In the genomic region with DNA sequence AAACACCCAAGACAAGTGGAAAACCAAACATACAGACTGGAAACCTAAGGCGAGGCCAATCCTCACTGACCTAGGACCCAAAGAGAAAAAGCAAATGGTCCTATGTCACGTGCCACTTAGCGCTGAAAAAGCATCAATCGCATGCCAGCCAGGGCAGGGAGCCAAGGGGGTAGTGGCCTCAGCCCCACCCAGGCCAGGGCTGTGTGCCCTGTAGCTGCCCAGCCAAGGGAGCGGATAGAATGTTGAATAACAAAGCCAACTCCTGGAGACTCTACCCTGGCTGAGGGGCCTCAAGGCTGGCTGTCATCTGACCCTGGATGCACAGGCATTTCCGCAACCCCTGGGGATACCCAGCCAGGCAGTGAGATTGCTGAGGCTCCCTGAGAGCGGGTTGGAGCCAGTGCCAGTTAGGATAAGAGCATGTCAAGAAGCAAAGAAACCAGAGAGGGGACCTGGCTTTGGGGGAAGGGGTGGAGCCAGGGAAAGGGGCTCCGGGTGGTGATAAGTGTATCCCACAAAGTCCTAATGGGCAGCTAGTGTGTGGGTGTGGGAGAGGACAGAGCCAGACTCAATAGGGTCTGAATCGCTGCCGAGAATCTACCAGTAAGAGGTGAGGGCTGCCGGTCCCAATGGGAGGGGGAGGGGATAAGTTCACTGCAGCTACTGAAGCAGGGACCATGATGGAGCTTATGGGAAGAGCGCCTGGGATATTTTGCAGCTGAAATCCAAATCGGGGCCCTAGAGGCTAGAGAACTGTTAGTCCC, we compare ENCODE assay signal across 8 mouse cellular contexts. TPM values are rescaled to one million over a fixed set of nuclear protein-coding genes. Genes with fewer than 3 reads are reported as not detected.
A peak's percentile ranks its signal among the peaks of the same experiment; 100 is the strongest.
DNase-seq lines count a peak whose midpoint lies in the region; ATAC-seq and TF ChIP-seq lines count a peak whose summit lies in the region.

No protein-coding gene starts in this region.

- no peak for TF ChIP-seq POLR2A in bone marrow macrophage, adult 2 months (IDR thresholded peaks at IDR 0.05; ENCODE audit: borderline replicate concordance, low read depth, low read length)

- ATAC-seq in forebrain, embryonic 12.5 days (ENCODE audit: low FRiP score), result no peak

- H3K36me3 ChIP-seq in forebrain, embryonic 12.5 days (replicated peaks), result 0 out of 2 replicates have a peak, but pooled peaks cover 6% of the 10 kb centered on the region

- peak overlapping the region; percentile 79 for H3K4me3 ChIP-seq in bone marrow macrophage, adult 2 months (ENCODE audit: insufficient read depth, low read length)
- H3K4me3 ChIP-seq in forebrain, embryonic 12.5 days (replicated peaks), result peak overlapping the region; percentile 84

- H3K27me3 ChIP-seq in forebrain, embryonic 12.5 days, result peaks cover 15% of the 10 kb centered on the region

- H3K4me1 ChIP-seq in bone marrow macrophage, adult 2 months (ENCODE audit: control insufficient read depth, insufficient read depth, low read length), result peaks cover 33% of the 10 kb centered on the region
- H3K4me1 ChIP-seq in forebrain, embryonic 12.5 days, result peaks cover 28% of the 10 kb centered on the region

- peak overlapping the region; percentile 83 for H3K9ac ChIP-seq in forebrain, embryonic 12.5 days

- peak overlapping the region; percentile 91 for H3K4me2 ChIP-seq in forebrain, embryonic 12.5 days

- H3K27ac ChIP-seq in bone marrow macrophage, adult 2 months (ENCODE audit: insufficient read depth, low read depth, low read length), result peak overlapping the region; percentile 99
- H3K27ac ChIP-seq in forebrain, embryonic 12.5 days, result 0 out of 2 replicates have a peak overlapping the region, but pooled peaks have one; percentile 42

- no peak for TF ChIP-seq CTCF in bone marrow macrophage, adult 2 months (IDR thresholded peaks at IDR 0.05; ENCODE audit: low read depth, low read length)

- intact Hi-C loops in heart, postnatal 36 days (cut with DNase I), result no loop called here

- H3K9me3 ChIP-seq in forebrain, embryonic 12.5 days, result no peaks in the 10 kb centered on the region

- 27% methylated on average over 13 of the region's 13 CpGs for WGBS in forebrain, embryonic 12.5 days

- peak; percentile 79 for DNase-seq in adrenal gland, adult 2 months
- DNase-seq in adrenal gland, postnatal 4 days (ENCODE audit: low spot score in 2 of 2), result no peak
- peak; percentile 64 for DNase-seq in heart, postnatal 36 days
- peak; percentile 68 to 77 for DNase-seq in kidney, postnatal 4 days
- DNase-seq in lung, postnatal 25 days (ENCODE audit: low spot score), result peak; percentile 91
- DNase-seq in skeletal muscle tissue, adult 2 months (ENCODE audit: low read depth, low spot score), result peak; percentile 53

RNA-seq across cellular contexts. Expression of a gene that starts 1.3 kb away (rescaled TPM):
- total RNA-seq in adrenal gland, adult 2 months (2021), result 10 to 100 TPM; 20.0 to 21.0 TPM
- 31.2 and 38.6 TPM in 2 replicates for polyA plus RNA-seq in adrenal gland, adult 2 months (2012; rRNA removed)
- total RNA-seq in adrenal gland, postnatal 4 days (2021), result 10 to 100 TPM; 18.2 to 23.0 TPM
- polyA plus RNA-seq in bone marrow macrophage, adult 2 months (2012; ENCODE audit: insufficient read depth, insufficient read length, missing spikeins), result 13.5 and 19.6 TPM in 2 replicates
- polyA plus RNA-seq in forebrain, embryonic 12.5 days (2016; fragmentation: Nextera tagmentation; extraction: Ambion mirVana), result 7.5 and 10.2 TPM in 2 replicates
- 10 to 100 TPM; 14.0 to 20.7 TPM for total RNA-seq in heart, postnatal 36 days (2021)

RNA-seq across cellular contexts. Expression of a gene that starts 28.1 kb away (rescaled TPM):
- total RNA-seq in adrenal gland, adult 2 months (2021), result 100 to 1,000 TPM; 191 to 208 TPM
- polyA plus RNA-seq in adrenal gland, adult 2 months (2012; rRNA removed), result 94.4 and 133 TPM in 2 replicates
- total RNA-seq in adrenal gland, postnatal 4 days (2021), result 100 to 1,000 TPM; 194 to 200 TPM
- polyA plus RNA-seq in bone marrow macrophage, adult 2 months (2012; ENCODE audit: insufficient read depth, insufficient read length, missing spikeins), result 132 and 166 TPM in 2 replicates
- 303 and 311 TPM in 2 replicates for polyA plus RNA-seq in forebrain, embryonic 12.5 days (2016; fragmentation: Nextera tagmentation; extraction: Ambion mirVana)
- 100 to 1,000 TPM; 111 to 114 TPM for total RNA-seq in heart, postnatal 36 days (2021)

RNA-seq across cellular contexts. Expression of a gene that starts 28.7 kb away (rescaled TPM):
- total RNA-seq in adrenal gland, adult 2 months (2021), result 100 to 1,000 TPM; 366 to 466 TPM
- polyA plus RNA-seq in adrenal gland, adult 2 months (2012; rRNA removed), result 3,420 and 4,353 TPM in 2 replicates
- 100 to 1,000 TPM; 229 to 255 TPM for total RNA-seq in adrenal gland, postnatal 4 days (2021)
- polyA plus RNA-seq in bone marrow macrophage, adult 2 months (2012; ENCODE audit: insufficient read depth, insufficient read length, missing spikeins), result 109 and 122 TPM in 2 replicates
- polyA plus RNA-seq in forebrain, embryonic 12.5 days (2016; fragmentation: Nextera tagmentation; extraction: Ambion mirVana), result 0.95 and 1.5 TPM in 2 replicates
- 100 to 1,000 TPM in 1 of 2 experiments, 10 to 100 TPM in 1; 93.7 to 108 TPM for total RNA-seq in heart, postnatal 36 days (2021)

RNA-seq across cellular contexts. Expression of a gene that starts 29.6 kb away (rescaled TPM):
- 10 to 100 TPM; 29.9 to 30.1 TPM for total RNA-seq in adrenal gland, adult 2 months (2021)
- 72.0 and 77.3 TPM in 2 replicates for polyA plus RNA-seq in adrenal gland, adult 2 months (2012; rRNA removed)
- 10 to 100 TPM; 32.9 to 35.4 TPM for total RNA-seq in adrenal gland, postnatal 4 days (2021)
- 129 and 138 TPM in 2 replicates for polyA plus RNA-seq in bone marrow macrophage, adult 2 months (2012; ENCODE audit: insufficient read depth, insufficient read length, missing spikeins)
- polyA plus RNA-seq in forebrain, embryonic 12.5 days (2016; fragmentation: Nextera tagmentation; extraction: Ambion mirVana), result 31.2 and 34.5 TPM in 2 replicates
- total RNA-seq in heart, postnatal 36 days (2021), result 10 to 100 TPM; 26.6 to 29.9 TPM

Comparison
In these comparisons a context has a peak if more than half of its experiments do, and no peak if none do; other contexts are left out.
1. DNase-seq: peak in adrenal gland, adult 2 months (single experiment), heart, postnatal 36 days (2 of 2), kidney, postnatal 4 days (2 of 2), lung, postnatal 25 days (single experiment) and skeletal muscle tissue, adult 2 months (single experiment); none in adrenal gland, postnatal 4 days (0 of 2).